Mouse (Mus musculus) kidney, postnatal 0 days (tissue): Measurements from ENCODE around the gene Mmachc. TPM values are rescaled to one million over a fixed set of nuclear protein-coding genes. Genes with fewer than 3 reads are reported as not detected.
A peak's percentile ranks its signal among the peaks of the same experiment; 100 is the strongest.
"Not testable (repeated sequence)": the region's sequence is repeated elsewhere in the genome, so short reads cannot be mapped to it uniquely, and the experiment has no call there.

Experiments
- ATAC-seq: fragments of 200-750 bp; cut with Nextera tagmentation; replicated peaks from 2 replicates; pipeline ENCODE4 v1.8.0; 2017; ENCODE audit warnings: low read depth, moderate number of reproducible peaks, moderate TSS enrichment, moderate library complexity; ENCODE audit not compliant: low FRiP score
- DNase-seq: peaks from one replicate; pipeline ENCODE4 v3.0.0-alpha.2; 2016; ENCODE audit warnings: low spot score
- H3K27ac ChIP-seq: fragments of 300-500 bp; sonication (generic); 2 replicates; pipeline ENCODE4 v1.5.1; 2014; ENCODE audit warnings: mild to moderate bottlenecking
- H3K27me3 ChIP-seq: fragments of 300-500 bp; sonication (generic); 2 replicates; pipeline ENCODE4 v1.6.1; 2014; ENCODE audit warnings: low read length, mixed read lengths; ENCODE audit not compliant: insufficient read depth
- H3K36me3 ChIP-seq: fragments of 300-500 bp; sonication (generic); 2 replicates; pipeline ENCODE4 v1.6.1; 2014; ENCODE audit warnings: low read length, mixed read lengths; ENCODE audit not compliant: insufficient read depth
- H3K4me1 ChIP-seq: fragments of 300-500 bp; sonication (generic); replicated peaks from 2 replicates; pipeline ENCODE4 v1.6.1; 2014; ENCODE audit warnings: antibody characterized with exemption, low read length, mixed read lengths; ENCODE audit not compliant: insufficient read depth
- H3K4me2 ChIP-seq: fragments of 300-500 bp; sonication (generic); 2 replicates; pipeline ENCODE4 v1.6.1; 2014; ENCODE audit warnings: mild to moderate bottlenecking, low read length, moderate library complexity, mixed read lengths
- H3K4me3 ChIP-seq: fragments of 300-500 bp; sonication (generic); replicated peaks from 2 replicates; pipeline ENCODE4 v1.5.1; 2014; ENCODE audit warnings: low read depth, low read length
- H3K9ac ChIP-seq: fragments of 300-500 bp; sonication (generic); 2 replicates; pipeline ENCODE4 v1.6.1; 2014; ENCODE audit warnings: low read depth, low read length
- H3K9me3 ChIP-seq: fragments of 300-500 bp; sonication (generic); replicated peaks from 2 replicates; pipeline ENCODE4 v1.6.1; 2016; ENCODE audit warnings: low read length, inconsistent platforms, mixed read lengths
- CTCF ChIP-seq: IDR thresholded peaks from 2 replicates; pipeline ENCODE4 v1.5.1; 2016; ENCODE audit warnings: antibody characterized with exemption, low read depth, mild to moderate bottlenecking, moderate library complexity
- WGBS: fragments of 180-500 bp; shearing (Covaris S2); extraction: QIAGEN DNeasy Blood & Tissue Kit; methylation state at CpG from one replicate; pipeline ENCODE4 v1.1.7; 2014; 5-methylcytosine and 5-hydroxymethylcytosine counted together
- polyA plus RNA-seq: library from polyadenylated mRNA; unstranded; fragments of >200 nt; fragmentation: Nextera tagmentation; extraction: Ambion mirVana; gene quantifications from 2 replicates; pipeline ENCODE4 v1.2.1, GENCODE M21; 2015

The Mmachc gene
- polyA plus RNA-seq, 1 experiment from 2014 or later: 20.3 TPM

DNA sequence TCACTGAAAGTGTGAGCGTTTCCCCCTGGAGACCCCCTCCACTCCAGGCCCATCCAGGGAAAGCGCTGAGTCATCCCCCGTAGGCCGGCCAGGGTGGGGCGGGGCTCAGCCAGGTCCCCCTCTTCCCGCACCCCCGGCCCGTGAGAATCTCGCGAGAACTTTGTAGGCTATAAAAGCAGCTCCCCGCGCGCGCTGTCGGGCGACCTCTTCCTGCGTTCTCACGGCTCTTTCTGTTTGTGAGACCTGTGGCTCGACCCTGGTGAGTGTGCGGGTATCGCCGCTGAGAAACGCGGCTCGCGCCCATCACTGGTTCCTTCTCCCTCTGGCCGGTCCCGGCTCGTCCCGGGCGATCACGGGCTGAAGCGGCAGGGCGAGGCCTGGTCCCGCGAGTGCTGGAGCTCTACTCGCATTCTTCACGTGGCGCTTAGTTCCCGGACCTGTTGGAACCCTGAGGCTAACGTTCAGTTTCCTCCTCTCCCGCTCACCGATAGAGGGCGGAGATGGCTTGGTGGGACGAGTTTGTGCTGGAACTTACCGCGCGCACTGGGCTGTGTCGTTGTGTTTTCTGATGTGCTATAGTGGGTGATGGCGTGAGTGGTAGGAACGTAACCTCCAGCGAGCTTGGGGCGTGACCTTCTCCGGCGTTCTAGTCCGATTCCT, 22.7 kb downstream of the Mmachc start, which contains the start of gene Prdx1:
Gene Prdx1, plus strand, starts transcription at position 143 of the 660 bp plus-strand sequence.
- H3K27me3 ChIP-seq: no peaks in the 10 kb centered on the region
- DNase-seq (peak; percentile 96), ATAC-seq (peak; percentile 94)
- peak; percentile 86 for TF ChIP-seq CTCF
- WGBS: under 1% methylated on average over 56 of the region's 56 CpGs
- H3K4me1 ChIP-seq: 0 out of 2 replicates have a peak, but pooled peaks cover 4% of the 10 kb centered on the region
- H3K4me2 ChIP-seq: peak within 1 kb of the TSS; percentile 63
- peak within 1 kb of the TSS; percentile 88 for H3K9ac ChIP-seq
- no peaks in the 10 kb centered on the region for H3K9me3 ChIP-seq
- peaks cover 6% of the 10 kb centered on the region; the same call in 1 of the 2 replicates for H3K36me3 ChIP-seq
- peak within 1 kb of the TSS; percentile 99 for H3K27ac ChIP-seq
- peak within 1 kb of the TSS; percentile 69 for H3K4me3 ChIP-seq

DNA sequence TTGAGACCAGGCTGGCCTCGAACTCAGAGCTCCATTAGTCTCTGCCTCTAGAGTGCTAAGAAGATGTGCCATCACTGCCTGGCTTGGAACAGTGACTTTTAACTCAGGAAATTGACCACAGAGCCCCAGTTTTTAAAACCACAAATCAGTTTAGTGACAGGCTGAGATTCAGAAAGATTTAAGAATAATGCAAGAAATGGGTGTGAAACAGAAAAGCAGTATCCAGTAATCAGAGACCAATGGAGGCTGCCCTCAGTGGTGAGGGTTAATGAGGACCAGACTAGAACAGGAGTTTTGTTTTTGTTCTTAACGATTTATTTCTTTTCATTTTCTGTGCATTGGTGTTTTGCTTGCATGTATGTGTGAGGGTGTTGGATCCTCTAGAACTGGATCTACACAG, 23.5 kb downstream of the Mmachc start:
- Histone ChIP-seq H3K36me3 (peaks cover 6% of the 10 kb centered on the region; the same call in 1 of the 2 replicates), H3K27me3 (no peaks in the 10 kb centered on the region), H3K4me1 (0 out of 2 replicates have a peak, but pooled peaks cover 4% of the 10 kb centered on the region), H3K4me3 (no peak overlapping the region), H3K9ac (peak overlapping the region; percentile 88; the same call in 1 of the 2 replicates), H3K9me3 (no peaks in the 10 kb centered on the region), H3K27ac (peak overlapping the region; percentile 99), H3K4me2 (peak overlapping the region; percentile 63; the same call in 1 of the 2 replicates)
- TF ChIP-seq CTCF: no peak
- no peak for ATAC-seq
- WGBS: 72% methylated on average over 2 of the region's 2 CpGs
- DNase-seq: no peak

DNA sequence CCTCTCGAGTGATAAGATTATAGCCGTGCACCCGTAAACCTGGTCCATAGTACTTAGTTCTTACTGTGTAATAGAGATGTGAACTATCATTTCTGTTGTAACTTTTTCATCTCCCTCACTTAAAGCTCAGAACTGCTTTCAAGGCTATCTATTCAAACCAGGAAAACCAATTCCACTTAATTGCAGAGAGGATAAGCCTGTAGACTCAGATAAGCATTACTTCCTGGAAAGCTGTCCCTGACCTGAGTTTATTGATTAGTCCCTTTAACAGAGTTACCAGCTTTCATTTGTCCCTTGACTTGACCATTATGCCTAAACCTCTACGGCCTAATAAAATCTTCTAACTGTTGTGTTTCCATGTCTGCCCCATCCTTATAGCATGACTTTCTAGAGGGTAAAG, 24.2 kb downstream of the Mmachc start:
- WGBS: 86% methylated on average over 4 of the region's 4 CpGs
- Histone ChIP-seq H3K36me3 (peaks cover 6% of the 10 kb centered on the region; the same call in 1 of the 2 replicates), H3K4me3 (no peak overlapping the region), H3K9me3 (no peaks in the 10 kb centered on the region), H3K9ac (no peak overlapping the region), H3K27ac (no peak overlapping the region), H3K4me1 (0 out of 2 replicates have a peak, but pooled peaks cover 4% of the 10 kb centered on the region), H3K4me2 (no peak overlapping the region), H3K27me3 (no peaks in the 10 kb centered on the region)
- no peak for DNase-seq
- no peak for ATAC-seq
- TF ChIP-seq CTCF: no peak

DNA sequence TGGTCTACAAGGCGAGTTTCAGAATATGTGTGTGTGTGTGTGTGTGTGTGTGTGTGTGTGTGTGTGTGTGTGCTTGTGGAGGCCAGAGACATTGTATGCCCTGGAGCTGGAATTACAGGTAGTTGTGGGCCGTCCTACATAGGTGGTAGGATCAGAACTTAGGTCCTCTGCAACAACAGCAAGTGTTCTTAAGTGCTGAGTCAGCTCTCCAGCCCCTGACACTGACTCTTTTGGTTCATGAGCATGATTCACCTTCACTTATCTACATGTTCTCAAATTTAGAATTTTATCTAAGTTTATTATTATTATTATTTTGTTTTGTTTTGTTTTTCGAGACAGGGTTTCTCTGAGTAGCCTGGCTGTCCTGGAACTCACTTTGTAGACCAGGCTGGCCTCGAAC, 27.7 kb downstream of the Mmachc start:
- WGBS: 97% methylated on average over 4 of the region's 4 CpGs
- DNase-seq, H3K4me2 ChIP-seq, H3K4me1 ChIP-seq, H3K9ac ChIP-seq, ATAC-seq, H3K9me3 ChIP-seq, H3K27ac ChIP-seq, H3K27me3 ChIP-seq, H3K4me3 ChIP-seq, H3K36me3 ChIP-seq: not testable (repeated sequence)

DNA sequence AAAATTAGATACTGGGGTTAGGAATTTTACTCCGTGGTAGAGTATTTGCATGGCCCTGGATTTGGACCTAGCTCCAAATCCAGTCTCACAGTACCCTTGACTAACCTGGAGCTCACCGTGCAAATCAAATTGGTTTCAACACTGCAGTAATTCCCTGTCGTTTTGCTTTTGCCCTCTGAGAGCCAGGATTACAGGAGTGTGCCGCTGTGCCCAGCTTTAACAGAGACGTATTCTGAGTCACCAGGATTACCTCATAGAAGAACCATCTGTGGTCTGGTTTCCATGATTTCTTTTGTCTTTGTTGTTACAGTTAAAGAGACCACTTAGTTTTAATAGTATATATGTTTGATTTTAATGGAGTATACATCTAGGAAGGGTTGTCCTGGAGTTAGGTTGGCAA, 29.1 kb downstream of the Mmachc start:
- TF ChIP-seq CTCF: no peak
- H3K27me3 ChIP-seq: no peaks in the 10 kb centered on the region
- H3K9ac ChIP-seq: no peak overlapping the region
- H3K27ac ChIP-seq: no peak overlapping the region
- WGBS: 68% methylated on average over 5 of the region's 5 CpGs
- ATAC-seq (no peak), DNase-seq (no peak)
- no peaks in the 10 kb centered on the region for H3K9me3 ChIP-seq
- H3K36me3 ChIP-seq: no peaks in the 10 kb centered on the region
- no peak overlapping the region for H3K4me2 ChIP-seq
- no peak overlapping the region for H3K4me3 ChIP-seq
- H3K4me1 ChIP-seq: no peaks in the 10 kb centered on the region

DNA sequence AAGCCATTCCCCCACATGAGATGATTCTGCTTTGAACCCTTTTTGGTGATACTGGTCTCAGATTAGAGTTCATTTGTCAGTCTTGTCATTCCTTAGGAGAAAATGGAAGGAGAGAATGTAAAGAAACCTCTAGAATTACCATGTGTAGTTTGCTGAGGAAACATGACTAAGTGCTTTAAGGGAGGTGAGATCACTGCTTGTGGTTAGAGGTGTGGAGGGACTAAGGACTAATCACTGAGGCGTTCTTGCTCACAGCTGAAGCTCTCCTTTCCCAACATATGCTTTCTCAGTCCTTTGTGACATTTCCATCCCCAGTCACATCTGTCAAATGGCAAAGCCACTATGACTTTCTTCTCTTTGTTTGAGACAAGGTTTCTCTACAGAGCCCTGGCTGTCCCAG, 30.4 kb downstream of the Mmachc start:
- H3K36me3 ChIP-seq: no peaks in the 10 kb centered on the region
- 86% methylated on average over 1 of the region's 1 CpGs for WGBS
- DNase-seq (no peak), ATAC-seq (no peak)
- H3K4me1 ChIP-seq: no peaks in the 10 kb centered on the region
- H3K27me3 ChIP-seq: no peaks in the 10 kb centered on the region
- no peaks in the 10 kb centered on the region for H3K9me3 ChIP-seq
- no peak for TF ChIP-seq CTCF
- no peak overlapping the region for H3K27ac ChIP-seq
- no peak overlapping the region for H3K4me2 ChIP-seq
- H3K9ac ChIP-seq: no peak overlapping the region
- H3K4me3 ChIP-seq: no peak overlapping the region
